Mouse (Mus musculus): ENCODE data around the gene Lrr1. TPM values are rescaled to one million over a fixed set of nuclear protein-coding genes. Genes with fewer than 3 reads are reported as not detected.

Lrr1 gene
- 9.7 and 11.4 TPM in 2 replicates for polyA plus RNA-seq (2015; fragmentation: Nextera tagmentation; extraction: Ambion mirVana)

GRCm38 (mm10) chr12:69168461-69169106, at the start of gene Lrr1:
Lrr1 (plus strand) TSS chr12:69168814.
- under 1% methylated on average over 40 of the region's 40 CpGs for WGBS
- H3K27me3 ChIP-seq (replicated peaks; ENCODE audit: control insufficient read depth, insufficient read depth, low read length): no peaks in the 10 kb centered on the region
- ATAC-seq: peak; percentile 95

GRCm38 (mm10) chr12:69119908-69120307, 48.7 kb upstream of the Lrr1 start:
- no peak overlapping the region for H3K9ac ChIP-seq (replicated peaks; ENCODE audit: low read depth, low read length)
- no peak overlapping the region for H3K27ac ChIP-seq (ENCODE audit: low read length)
- H3K9me3 ChIP-seq (ENCODE audit: control insufficient read depth, low read length): no peaks in the 10 kb centered on the region
- no peak overlapping the region for H3K4me2 ChIP-seq (ENCODE audit: low read length)
- WGBS: 91% methylated on average over 6 of the region's 6 CpGs
- H3K27me3 ChIP-seq (replicated peaks; ENCODE audit: control insufficient read depth, insufficient read depth, low read length): no peaks in the 10 kb centered on the region
- no peaks in the 10 kb centered on the region for H3K36me3 ChIP-seq (ENCODE audit: control insufficient read depth, insufficient read depth)
- H3K4me3 ChIP-seq (replicated peaks; ENCODE audit: low read length): no peak overlapping the region
- H3K4me1 ChIP-seq (replicated peaks; ENCODE audit: control insufficient read depth, insufficient read depth, low read length): no peaks in the 10 kb centered on the region
- ATAC-seq: no peak

More at GRCm38 (mm10) chr12:69168461-69169106, at the start of gene Lrr1:
- Histone ChIP-seq H3K4me3 (replicated peaks; ENCODE audit: low read length) (peak within 1 kb of the TSS; percentile 87), H3K9me3 (ENCODE audit: control insufficient read depth, low read length) (no peaks in the 10 kb centered on the region), H3K4me2 (ENCODE audit: low read length) (peak within 1 kb of the TSS; percentile 91), H3K9ac (replicated peaks; ENCODE audit: low read depth, low read length) (peak within 1 kb of the TSS; percentile 79), H3K36me3 (ENCODE audit: control insufficient read depth, insufficient read depth) (no peaks in the 10 kb centered on the region), H3K27ac (ENCODE audit: low read length) (peak within 1 kb of the TSS; percentile 81), H3K4me1 (replicated peaks; ENCODE audit: control insufficient read depth, insufficient read depth, low read length) (peaks cover 10% of the 10 kb centered on the region)

GRCm38 (mm10) chr12:69122801-69123200, 45.8 kb upstream of the Lrr1 start:
- no peak overlapping the region for H3K9ac ChIP-seq (replicated peaks; ENCODE audit: low read depth, low read length)
- H3K4me2 ChIP-seq (ENCODE audit: low read length): no peak overlapping the region
- no peaks in the 10 kb centered on the region for H3K9me3 ChIP-seq (ENCODE audit: control insufficient read depth, low read length)
- no peak overlapping the region for H3K27ac ChIP-seq (ENCODE audit: low read length)
- WGBS: 93% methylated on average over 11 of the region's 11 CpGs
- no peak overlapping the region for H3K4me3 ChIP-seq (replicated peaks; ENCODE audit: low read length)
- no peaks in the 10 kb centered on the region for H3K27me3 ChIP-seq (replicated peaks; ENCODE audit: control insufficient read depth, insufficient read depth, low read length)
- no peaks in the 10 kb centered on the region for H3K4me1 ChIP-seq (replicated peaks; ENCODE audit: control insufficient read depth, insufficient read depth, low read length)
- H3K36me3 ChIP-seq (ENCODE audit: control insufficient read depth, insufficient read depth): no peaks in the 10 kb centered on the region
- no peak for ATAC-seq

- H3K9me3 ChIP-seq (ENCODE audit: control insufficient read depth, low read length): no peaks in the 10 kb centered on the region
- no peak overlapping the region for H3K4me2 ChIP-seq (ENCODE audit: low read length)
- H3K27me3 ChIP-seq (replicated peaks; ENCODE audit: control insufficient read depth, insufficient read depth, low read length): no peaks in the 10 kb centered on the region
- 0 out of 2 replicates have a peak, but pooled peaks cover 1% of the 10 kb centered on the region for H3K4me1 ChIP-seq (replicated peaks; ENCODE audit: control insufficient read depth, insufficient read depth, low read length)
- ATAC-seq: no peak
- WGBS: 92% methylated on average over 5 of the region's 5 CpGs
- H3K9ac ChIP-seq (replicated peaks; ENCODE audit: low read depth, low read length): no peak overlapping the region
- H3K36me3 ChIP-seq (ENCODE audit: control insufficient read depth, insufficient read depth): no peaks in the 10 kb centered on the region
- no peak overlapping the region for H3K27ac ChIP-seq (ENCODE audit: low read length)
- H3K4me3 ChIP-seq (replicated peaks; ENCODE audit: low read length): no peak overlapping the region
These were observed 43.5 kb upstream of the Lrr1 start for GRCm38 (mm10) chr12:69125066-69125465.

GRCm38 (mm10) chr12:69127170-69127569, 41.4 kb upstream of the Lrr1 start:
- Histone ChIP-seq H3K4me2 (ENCODE audit: low read length) (no peak overlapping the region), H3K4me1 (replicated peaks; ENCODE audit: control insufficient read depth, insufficient read depth, low read length) (0 out of 2 replicates have a peak, but pooled peaks cover 3% of the 10 kb centered on the region), H3K36me3 (ENCODE audit: control insufficient read depth, insufficient read depth) (no peaks in the 10 kb centered on the region), H3K9me3 (ENCODE audit: control insufficient read depth, low read length) (no peaks in the 10 kb centered on the region), H3K27ac (ENCODE audit: low read length) (no peak overlapping the region), H3K9ac (replicated peaks; ENCODE audit: low read depth, low read length) (no peak overlapping the region), H3K27me3 (replicated peaks; ENCODE audit: control insufficient read depth, insufficient read depth, low read length) (no peaks in the 10 kb centered on the region), H3K4me3 (replicated peaks; ENCODE audit: low read length) (no peak overlapping the region)
- 91% methylated on average over 5 of the region's 5 CpGs for WGBS
- no peak for ATAC-seq

GRCm38 (mm10) chr12:69127626-69128025, 41.0 kb upstream of the Lrr1 start:
- no peak overlapping the region for H3K9ac ChIP-seq (replicated peaks; ENCODE audit: low read depth, low read length)
- no peak overlapping the region for H3K4me2 ChIP-seq (ENCODE audit: low read length)
- no peak overlapping the region for H3K4me3 ChIP-seq (replicated peaks; ENCODE audit: low read length)
- H3K4me1 ChIP-seq (replicated peaks; ENCODE audit: control insufficient read depth, insufficient read depth, low read length): 0 out of 2 replicates have a peak, but pooled peaks cover 3% of the 10 kb centered on the region
- WGBS: 87% methylated on average over 3 of the region's 3 CpGs
- no peaks in the 10 kb centered on the region for H3K27me3 ChIP-seq (replicated peaks; ENCODE audit: control insufficient read depth, insufficient read depth, low read length)
- H3K36me3 ChIP-seq (ENCODE audit: control insufficient read depth, insufficient read depth): no peaks in the 10 kb centered on the region
- no peak overlapping the region for H3K27ac ChIP-seq (ENCODE audit: low read length)
- no peaks in the 10 kb centered on the region for H3K9me3 ChIP-seq (ENCODE audit: control insufficient read depth, low read length)
- ATAC-seq: no peak

GRCm38 (mm10) chr12:69129634-69130310, 38.8 kb upstream of the Lrr1 start:
- 43% methylated on average over 17 of the region's 18 CpGs for WGBS
- ATAC-seq: no peak
- Histone ChIP-seq H3K36me3 (ENCODE audit: control insufficient read depth, insufficient read depth) (no peaks in the 10 kb centered on the region), H3K9me3 (ENCODE audit: control insufficient read depth, low read length) (no peaks in the 10 kb centered on the region), H3K27ac (ENCODE audit: low read length) (no peak overlapping the region), H3K4me2 (ENCODE audit: low read length) (no peak overlapping the region; the same call in 1 of the 2 replicates), H3K4me3 (replicated peaks; ENCODE audit: low read length) (no peak overlapping the region), H3K27me3 (replicated peaks; ENCODE audit: control insufficient read depth, insufficient read depth, low read length) (no peaks in the 10 kb centered on the region), H3K9ac (replicated peaks; ENCODE audit: low read depth, low read length) (no peak overlapping the region), H3K4me1 (replicated peaks; ENCODE audit: control insufficient read depth, insufficient read depth, low read length) (0 out of 2 replicates have a peak, but pooled peaks cover 3% of the 10 kb centered on the region)

GRCm38 (mm10) chr12:69130486-69130885, 38.1 kb upstream of the Lrr1 start:
- Histone ChIP-seq H3K4me3 (replicated peaks; ENCODE audit: low read length) (no peak overlapping the region), H3K4me2 (ENCODE audit: low read length) (no peak overlapping the region)

GRCm38 (mm10) chr12:69131267-69131666, 37.3 kb upstream of the Lrr1 start:
- Histone ChIP-seq H3K9me3 (ENCODE audit: control insufficient read depth, low read length) (no peaks in the 10 kb centered on the region), H3K4me3 (replicated peaks; ENCODE audit: low read length) (no peak overlapping the region), H3K4me1 (replicated peaks; ENCODE audit: control insufficient read depth, insufficient read depth, low read length) (0 out of 2 replicates have a peak, but pooled peaks cover 3% of the 10 kb centered on the region), H3K36me3 (ENCODE audit: control insufficient read depth, insufficient read depth) (no peaks in the 10 kb centered on the region), H3K27me3 (replicated peaks; ENCODE audit: control insufficient read depth, insufficient read depth, low read length) (no peaks in the 10 kb centered on the region), H3K4me2 (ENCODE audit: low read length) (no peak overlapping the region), H3K27ac (ENCODE audit: low read length) (no peak overlapping the region), H3K9ac (replicated peaks; ENCODE audit: low read depth, low read length) (no peak overlapping the region)
- 86% methylated on average over 6 of the region's 6 CpGs for WGBS
- no peak for ATAC-seq

More at GRCm38 (mm10) chr12:69130486-69130885, 38.1 kb upstream of the Lrr1 start:
- WGBS: 78% methylated on average over 12 of the region's 12 CpGs
- Histone ChIP-seq H3K36me3 (ENCODE audit: control insufficient read depth, insufficient read depth) (no peaks in the 10 kb centered on the region), H3K27ac (ENCODE audit: low read length) (no peak overlapping the region), H3K4me1 (replicated peaks; ENCODE audit: control insufficient read depth, insufficient read depth, low read length) (0 out of 2 replicates have a peak, but pooled peaks cover 3% of the 10 kb centered on the region), H3K9ac (replicated peaks; ENCODE audit: low read depth, low read length) (no peak overlapping the region), H3K27me3 (replicated peaks; ENCODE audit: control insufficient read depth, insufficient read depth, low read length) (no peaks in the 10 kb centered on the region), H3K9me3 (ENCODE audit: control insufficient read depth, low read length) (no peaks in the 10 kb centered on the region)
- no peak for ATAC-seq

Measured in forebrain, embryonic 16.5 days (tissue).